In the genomic region with DNA sequence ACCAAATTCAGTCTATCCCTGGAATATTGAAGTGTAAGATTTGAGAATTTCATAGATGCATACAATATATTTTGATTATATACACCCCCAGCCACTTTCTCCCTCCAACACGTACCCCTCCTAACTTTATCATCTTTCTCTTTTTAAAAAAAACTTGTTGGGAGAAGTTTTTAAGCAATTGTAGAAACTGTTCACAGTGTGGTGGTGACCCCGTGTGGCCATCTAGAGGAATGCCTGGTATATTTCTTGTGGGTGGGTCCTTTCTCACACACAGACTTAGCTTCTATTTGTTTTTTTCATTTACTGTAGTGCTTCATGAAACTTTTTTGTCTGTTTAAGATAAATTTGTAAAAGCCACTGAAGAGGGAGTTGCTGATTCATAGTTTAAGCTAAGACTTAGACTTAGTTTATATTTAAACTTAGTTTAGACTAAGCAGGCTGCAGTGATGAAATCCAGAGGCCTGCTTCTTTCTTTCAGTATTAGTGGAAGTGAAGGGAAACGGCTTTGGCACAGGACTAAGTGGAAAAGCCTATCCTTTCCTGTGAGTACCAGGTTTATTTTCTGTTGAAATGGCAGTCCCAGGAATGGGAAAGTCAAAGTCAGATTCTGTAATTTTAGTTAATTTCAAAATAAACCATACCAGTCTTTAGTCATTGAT, we compare ENCODE assay signal across 9 mouse cellular contexts. TPM values are rescaled to one million over a fixed set of nuclear protein-coding genes. Genes with fewer than 3 reads are reported as not detected.
A peak's percentile ranks its signal among the peaks of the same experiment; 100 is the strongest.
DNase-seq lines count a peak whose midpoint lies in the region; ATAC-seq and TF ChIP-seq lines count a peak whose summit lies in the region.
"Had no signal": no experiment of that assay in that cellular context is flagged by ENCODE, and none has a peak within 500 bp of the region (broad histone marks: within the 10 kb centered on the region; RNA-seq: fewer than 3 reads in every experiment).

No protein-coding gene starts in this region.

- no peak overlapping the region for H3K4me2 ChIP-seq in CH12.LX (ENCODE audit: insufficient read depth, low read depth, poor library complexity, severe bottlenecking)
- H3K4me2 ChIP-seq in forebrain, embryonic 15.5 days (replicated peaks), result no peak overlapping the region

- TF ChIP-seq RAD21 in CH12.LX (IDR thresholded peaks at IDR 0.05; ENCODE audit: low read depth, low read length), result peak; percentile 98

- no peak for TF ChIP-seq POLR2A in CH12.LX (IDR thresholded peaks at IDR 0.05; ENCODE audit: low read depth, low read length)

- in situ Hi-C loops in CH12.LX (cut with MboI; ENCODE audit: low pct_ligation_motif_present, low pct_unique_long_range_greater_than_20kb, low sequenced_read_pairs), result no loop called here

- TF ChIP-seq CTCF in CH12.LX (conservative IDR thresholded peaks at IDR 0.05 in 1 of 2, IDR thresholded peaks at IDR 0.05 in 1 of 2; ENCODE audit: low read depth in 2 of 2, low read length in 2 of 2), result peak; percentile 69 to 97

- no peak overlapping the region for H3K27ac ChIP-seq in CH12.LX (ENCODE audit: insufficient read depth, low read depth)
- H3K27ac ChIP-seq in forebrain, embryonic 15.5 days (replicated peaks), result no peak overlapping the region

- no peak for TF ChIP-seq EP300 in CH12.LX (IDR thresholded peaks at IDR 0.05; ENCODE audit: low read length)

- H3K79me2 ChIP-seq in CH12.LX (replicated peaks; ENCODE audit: control insufficient read depth, extremely low read depth, insufficient read depth, poor library complexity, severe bottlenecking), result no peaks in the 10 kb centered on the region

- ATAC-seq in forebrain, embryonic 15.5 days (replicated peaks), result peak; percentile 51; the same call in 1 of the 2 replicates

- no peaks in the 10 kb centered on the region for H3K9me3 ChIP-seq in CH12.LX (replicated peaks; ENCODE audit: low read length)
- H3K9me3 ChIP-seq in forebrain, embryonic 15.5 days, result no peaks in the 10 kb centered on the region

- peak; percentile 55 to 59 for DNase-seq in layer of hippocampus, postnatal 10 days (ENCODE audit: low spot score in 2 of 2)
- no peak for DNase-seq in layer of hippocampus, adult 8-10 months (ENCODE audit: low spot score in 2 of 2)
- peak; percentile 73 for DNase-seq in CH12.LX (ENCODE audit: extremely low read depth)
- DNase-seq in NIH3T3 (ENCODE audit: low read depth), result peak; percentile 88
- DNase-seq in left cerebral cortex, postnatal 4 days, result peak; percentile 29
- DNase-seq in right cerebral cortex, postnatal 10 days (ENCODE audit: low spot score in 2 of 2), result peak; percentile 52 to 70
- no peak for DNase-seq in urinary bladder, postnatal 25 days (ENCODE audit: low spot score)

- WGBS in forebrain, embryonic 15.5 days, result 47% methylated on average over 3 of the region's 3 CpGs

- intact Hi-C loops in left cerebral cortex, postnatal 4 days (cut with DNase I), result loop anchor here (10.0 kb wide), 1 partner anchor 307 kb away; no protein-coding TSS in a partner anchor

- dilution Hi-C loops in CH12.LX (cut with MboI; ENCODE audit: extremely low pct_ligation_motif_present, extremely low pct_unique_long_range_greater_than_20kb, low sequenced_read_pairs), result no loop called here

- no peaks in the 10 kb centered on the region for H3K27me3 ChIP-seq in CH12.LX (replicated peaks)
- H3K27me3 ChIP-seq in forebrain, embryonic 15.5 days, result no peaks in the 10 kb centered on the region

- H3K4me1 ChIP-seq in CH12.LX (ENCODE audit: control insufficient read depth in 1 of 2, insufficient read depth in 2 of 2), result no peaks in the 10 kb centered on the region
- no peaks in the 10 kb centered on the region for H3K4me1 ChIP-seq in forebrain, embryonic 15.5 days

- no peak overlapping the region for H3K9ac ChIP-seq in CH12.LX (ENCODE audit: insufficient read depth, low read depth)
- H3K9ac ChIP-seq in forebrain, embryonic 15.5 days (replicated peaks), result no peak overlapping the region

- H3K4me3 ChIP-seq in CH12.LX (replicated peaks in 1 of 3; ENCODE audit: low read depth in 2 of 3, low read length in 2 of 3, poor library complexity in 1 of 3), result no peak overlapping the region
- no peak overlapping the region for H3K4me3 ChIP-seq in forebrain, embryonic 15.5 days

- H3K36me3 ChIP-seq in CH12.LX (replicated peaks in 1 of 2; ENCODE audit: control insufficient read depth in 1 of 2, insufficient read depth in 1 of 2, low read length in 1 of 2), result peaks cover 38 to 81% of the 10 kb centered on the region in 2 experiments
- H3K36me3 ChIP-seq in forebrain, embryonic 15.5 days, result peaks cover 31% of the 10 kb centered on the region

TF ChIP-seq in CH12.LX, 34 proteins besides CTCF, POLR2A, EP300 and RAD21:
- TF ChIP-seq SMC3 (IDR thresholded peaks at IDR 0.05; ENCODE audit: low read depth, low read length) (peak; percentile 90), RCOR1 (conservative IDR thresholded peaks at IDR 0.05; ENCODE audit: low read depth, low read length) (no peak), ZNF384 (IDR thresholded peaks at IDR 0.05; ENCODE audit: low read depth, low read length) (peak; percentile 96), ZC3H11A (IDR thresholded peaks at IDR 0.05; ENCODE audit: low read depth, low read length) (peak; percentile 41; the same call in 1 of the 2 replicates), MAFK (IDR thresholded peaks at IDR 0.05; ENCODE audit: insufficient replicate concordance, low read length) (no peak)
TF ChIP-seq in CH12.LX: peak in this region for 3.

RNA-seq across cellular contexts. Expression of a gene that starts 13.0 kb away (rescaled TPM):
- total RNA-seq in layer of hippocampus, postnatal 10 days (2021), result 10 to 100 TPM; 18.4 to 20.4 TPM
- 10 to 100 TPM; 17.4 to 28.8 (median 21.7) TPM for total RNA-seq in layer of hippocampus, adult 8-10 months (2022)
- 22.6 and 26.1 TPM in 2 replicates for total RNA-seq in CH12.LX (2012; rRNA removed)
- 51.1 and 53.9 TPM in 2 replicates for total RNA-seq in CH12.LX (2014; rRNA removed)
- 37.8 and 39.1 TPM in 2 replicates for polyA plus RNA-seq in CH12.LX (2012; ENCODE audit: insufficient read length, low read depth)
- 15.3 and 17.2 TPM in 2 replicates for polyA plus RNA-seq in forebrain, embryonic 15.5 days (2015; fragmentation: Nextera tagmentation; extraction: Ambion mirVana)
- 10 to 100 TPM; 20.3 to 24.4 TPM for total RNA-seq in left cerebral cortex, postnatal 4 days (2021)

RNA-seq across cellular contexts. Expression of a gene that starts 32.1 kb away (rescaled TPM):
- under 1 TPM in 1 of 2 experiments, not detected in 1; 0.21 TPM for total RNA-seq in layer of hippocampus, postnatal 10 days (2021)
- not detected for total RNA-seq in layer of hippocampus, adult 8-10 months (2022)
- total RNA-seq in CH12.LX (2012; rRNA removed), result 0.04 and 0.13 TPM in 2 replicates
- 0.07 and 0.14 TPM in 2 replicates for total RNA-seq in CH12.LX (2014; rRNA removed)
- polyA plus RNA-seq in CH12.LX (2012; ENCODE audit: insufficient read length, low read depth), result 0.10 and 0.17 TPM in 2 replicates
- 0.06 TPM in 2 replicates for polyA plus RNA-seq in forebrain, embryonic 15.5 days (2015; fragmentation: Nextera tagmentation; extraction: Ambion mirVana)
- not detected for total RNA-seq in left cerebral cortex, postnatal 4 days (2021)
- polyA plus RNA-seq: frontal cortex, adult 2 months had no signal

Comparison
In these comparisons a context has a peak if more than half of its experiments do, and no peak if none do; other contexts are left out.
1. DNase-seq: peak in layer of hippocampus, postnatal 10 days (2 of 2), CH12.LX (single experiment), NIH3T3 (single experiment), left cerebral cortex, postnatal 4 days (single experiment) and right cerebral cortex, postnatal 10 days (2 of 2); none in layer of hippocampus, adult 8-10 months (0 of 2) and urinary bladder, postnatal 25 days (single experiment).